Mouse (Mus musculus): ENCODE data around the gene Fam198a. TPM values are rescaled to one million over a fixed set of nuclear protein-coding genes. Genes with fewer than 3 reads are reported as not detected.

The Fam198a gene
- polyA plus RNA-seq, 1 experiment, result not detected

GRCm38 (mm10) chr9:121989536-121989935 lies 38.7 kb downstream of the Fam198a start:
- H3K9me3 ChIP-seq, result no peaks in the 10 kb centered on the region
- no peak overlapping the region for H3K4me3 ChIP-seq (replicated peaks)
- peaks cover 47% of the 10 kb centered on the region for H3K4me1 ChIP-seq
- TF ChIP-seq GATA1 (IDR thresholded peaks at IDR 0.05; ENCODE audit: borderline replicate concordance, low read length), result no peak
- TF ChIP-seq FLI1 (IDR thresholded peaks at IDR 0.05; ENCODE audit: low read length), result no peak
- H3K36me3 ChIP-seq (replicated peaks; ENCODE audit: low read length), result peaks cover 4% of the 10 kb centered on the region
- H3K27me3 ChIP-seq (replicated peaks), result peaks cover 29% of the 10 kb centered on the region

- Histone ChIP-seq H3K4me3 (replicated peaks) (no peak overlapping the region), H3K27me3 (replicated peaks) (peaks cover 36% of the 10 kb centered on the region), H3K36me3 (replicated peaks; ENCODE audit: low read length) (peaks cover 4% of the 10 kb centered on the region), H3K4me1 (peaks cover 48% of the 10 kb centered on the region), H3K9me3 (no peaks in the 10 kb centered on the region)
- TF ChIP-seq FLI1 (IDR thresholded peaks at IDR 0.05; ENCODE audit: low read length), result no peak
- TF ChIP-seq GATA1 (IDR thresholded peaks at IDR 0.05; ENCODE audit: borderline replicate concordance, low read length), result no peak
Measured at GRCm38 (mm10) chr9:121991041-121991440, 40.3 kb downstream of the Fam198a start.

GRCm38 (mm10) chr9:121993047-121993446 lies 42.3 kb downstream of the Fam198a start:
- no peak overlapping the region for H3K4me3 ChIP-seq (replicated peaks)
- no peaks in the 10 kb centered on the region for H3K9me3 ChIP-seq
- peaks cover 4% of the 10 kb centered on the region for H3K36me3 ChIP-seq (replicated peaks; ENCODE audit: low read length)
- peaks cover 57% of the 10 kb centered on the region for H3K4me1 ChIP-seq
- peaks cover 48% of the 10 kb centered on the region for H3K27me3 ChIP-seq (replicated peaks)
- no peak for TF ChIP-seq FLI1 (IDR thresholded peaks at IDR 0.05; ENCODE audit: low read length)
- TF ChIP-seq GATA1 (IDR thresholded peaks at IDR 0.05; ENCODE audit: borderline replicate concordance, low read length), result no peak

- H3K4me3 ChIP-seq (replicated peaks), result peak overlapping the region; percentile 93
- peaks cover 47% of the 10 kb centered on the region for H3K4me1 ChIP-seq
- TF ChIP-seq FLI1 (IDR thresholded peaks at IDR 0.05; ENCODE audit: low read length) (no peak), GATA1 (IDR thresholded peaks at IDR 0.05; ENCODE audit: borderline replicate concordance, low read length) (no peak)
- peaks cover 55% of the 10 kb centered on the region for H3K27me3 ChIP-seq (replicated peaks)
- no peaks in the 10 kb centered on the region for H3K9me3 ChIP-seq
- peaks cover 3% of the 10 kb centered on the region for H3K36me3 ChIP-seq (replicated peaks; ENCODE audit: low read length)
Measured at GRCm38 (mm10) chr9:121995077-121995476, 44.3 kb downstream of the Fam198a start.

- peaks cover 47% of the 10 kb centered on the region for H3K4me1 ChIP-seq
- H3K4me3 ChIP-seq (replicated peaks), result peak overlapping the region; percentile 93
- TF ChIP-seq GATA1 (IDR thresholded peaks at IDR 0.05; ENCODE audit: borderline replicate concordance, low read length) (no peak), FLI1 (IDR thresholded peaks at IDR 0.05; ENCODE audit: low read length) (no peak)
- no peaks in the 10 kb centered on the region for H3K36me3 ChIP-seq (replicated peaks; ENCODE audit: low read length)
- no peaks in the 10 kb centered on the region for H3K9me3 ChIP-seq
- H3K27me3 ChIP-seq (replicated peaks), result peaks cover 56% of the 10 kb centered on the region
Measured at GRCm38 (mm10) chr9:121995508-121996131, 44.8 kb downstream of the Fam198a start.

- peak within 1 kb of the TSS; percentile 93 for H3K4me3 ChIP-seq (replicated peaks)
- TF ChIP-seq GATA1 (IDR thresholded peaks at IDR 0.05; ENCODE audit: borderline replicate concordance, low read length) (no peak), FLI1 (IDR thresholded peaks at IDR 0.05; ENCODE audit: low read length) (no peak)
- H3K9me3 ChIP-seq, result peaks cover 7% of the 10 kb centered on the region
- peaks cover 56% of the 10 kb centered on the region for H3K27me3 ChIP-seq (replicated peaks)
- H3K4me1 ChIP-seq, result peaks cover 47% of the 10 kb centered on the region
- no peaks in the 10 kb centered on the region for H3K36me3 ChIP-seq (replicated peaks; ENCODE audit: low read length)
Measured at GRCm38 (mm10) chr9:121997010-121997409, 46.2 kb downstream of the Fam198a start, which contains the start of gene Pomgnt2. Pomgnt2 (minus strand) TSS chr9:121997110.

- H3K4me3 ChIP-seq (replicated peaks), result no peak overlapping the region
- TF ChIP-seq FLI1 (IDR thresholded peaks at IDR 0.05; ENCODE audit: low read length), result no peak
- peaks cover 54% of the 10 kb centered on the region for H3K27me3 ChIP-seq (replicated peaks)
- peaks cover 37% of the 10 kb centered on the region for H3K4me1 ChIP-seq
- no peaks in the 10 kb centered on the region for H3K36me3 ChIP-seq (replicated peaks; ENCODE audit: low read length)
- H3K9me3 ChIP-seq, result peaks cover 13% of the 10 kb centered on the region
Measured at GRCm38 (mm10) chr9:121997978-121998377, 47.2 kb downstream of the Fam198a start.

GRCm38 (mm10) chr9:122006175-122006574 lies 55.4 kb downstream of the Fam198a start:
- Histone ChIP-seq H3K4me1 (no peaks in the 10 kb centered on the region), H3K9me3 (peaks cover 11% of the 10 kb centered on the region), H3K4me3 (replicated peaks) (no peak overlapping the region), H3K27me3 (replicated peaks) (peaks cover 26% of the 10 kb centered on the region), H3K36me3 (replicated peaks; ENCODE audit: low read length) (no peaks in the 10 kb centered on the region)
- no peak for TF ChIP-seq FLI1 (IDR thresholded peaks at IDR 0.05; ENCODE audit: low read length)
- TF ChIP-seq GATA1 (IDR thresholded peaks at IDR 0.05; ENCODE audit: borderline replicate concordance, low read length), result no peak

- H3K36me3 ChIP-seq (replicated peaks; ENCODE audit: low read length), result no peaks in the 10 kb centered on the region
- peaks cover 7% of the 10 kb centered on the region for H3K9me3 ChIP-seq
- no peak overlapping the region for H3K4me3 ChIP-seq (replicated peaks)
- H3K27me3 ChIP-seq (replicated peaks), result peaks cover 29% of the 10 kb centered on the region
- peaks cover 2% of the 10 kb centered on the region; the same call in 1 of the 2 replicates for H3K4me1 ChIP-seq
- TF ChIP-seq GATA1 (IDR thresholded peaks at IDR 0.05; ENCODE audit: borderline replicate concordance, low read length) (no peak), FLI1 (IDR thresholded peaks at IDR 0.05; ENCODE audit: low read length) (no peak)
Measured at GRCm38 (mm10) chr9:122006609-122007008, 55.8 kb downstream of the Fam198a start.

- Histone ChIP-seq H3K9me3 (no peaks in the 10 kb centered on the region), H3K4me3 (replicated peaks) (no peak overlapping the region), H3K4me1 (peaks cover 15% of the 10 kb centered on the region; the same call in 1 of the 2 replicates), H3K36me3 (replicated peaks; ENCODE audit: low read length) (no peaks in the 10 kb centered on the region), H3K27me3 (replicated peaks) (peaks cover 38% of the 10 kb centered on the region)
- TF ChIP-seq GATA1 (IDR thresholded peaks at IDR 0.05; ENCODE audit: borderline replicate concordance, low read length), result no peak
Measured at GRCm38 (mm10) chr9:122008876-122009275, 58.1 kb downstream of the Fam198a start.
